Mouse (Mus musculus) heart, embryonic 15.5 days (tissue): ENCODE data around the gene Mb. TPM values are rescaled to one million over a fixed set of nuclear protein-coding genes. Genes with fewer than 3 reads are reported as not detected.

ENCODE experiments used
- ATAC-seq: fragments of 200-750 bp; cut with Nextera tagmentation; replicated peaks from 2 replicates; pipeline ENCODE4 v1.8.0; 2017; ENCODE audit warnings: low read depth, moderate TSS enrichment; ENCODE audit not compliant: insufficient number of reproducible peaks, insufficient read depth, low FRiP score
- H3K27ac ChIP-seq: fragments of 300-500 bp; sonication (generic); 2 replicates; pipeline ENCODE4 v1.5.1; 2015; ENCODE audit warnings: mild to moderate bottlenecking, inconsistent platforms
- H3K27me3 ChIP-seq: fragments of 300-500 bp; sonication (generic); 2 replicates; pipeline ENCODE4 v1.6.1; 2015; ENCODE audit warnings: inconsistent platforms
- H3K36me3 ChIP-seq: fragments of 300-500 bp; sonication (generic); 2 replicates; pipeline ENCODE4 v1.6.1; 2015; ENCODE audit warnings: mild to moderate bottlenecking, inconsistent platforms
- H3K4me1 ChIP-seq: fragments of 300-500 bp; sonication (generic); replicated peaks from 2 replicates; pipeline ENCODE4 v1.6.1; 2015; ENCODE audit warnings: inconsistent platforms
- H3K4me2 ChIP-seq: fragments of 300-500 bp; sonication (generic); 2 replicates; pipeline ENCODE4 v1.6.1; 2015; ENCODE audit warnings: inconsistent platforms, mild to moderate bottlenecking, moderate library complexity
- H3K4me3 ChIP-seq: fragments of 300-500 bp; sonication (generic); 2 replicates; pipeline ENCODE4 v1.5.1; 2015; ENCODE audit warnings: mild to moderate bottlenecking, inconsistent platforms
- H3K9ac ChIP-seq: fragments of 300-500 bp; sonication (generic); 2 replicates; pipeline ENCODE4 v1.6.1; 2015; ENCODE audit warnings: mild to moderate bottlenecking, inconsistent platforms
- H3K9me3 ChIP-seq: fragments of 300-500 bp; sonication (generic); replicated peaks from 2 replicates; pipeline ENCODE4 v1.6.1; 2016; ENCODE audit warnings: inconsistent platforms
- WGBS: fragments of 180-500 bp; shearing (Covaris S2); methylation state at CpG from one replicate; pipeline ENCODE4 v1.1.7; 2015; ENCODE audit warnings: mixed read lengths; 5-methylcytosine and 5-hydroxymethylcytosine counted together
- polyA plus RNA-seq: library from polyadenylated mRNA; unstranded; fragments of >200 nt; fragmentation: Nextera tagmentation; extraction: Ambion mirVana; gene quantifications from 2 replicates; pipeline ENCODE4 v1.2.1, GENCODE M21; 2015

Mb gene
- polyA plus RNA-seq, 1 experiment from 2014 or later = 844 TPM

GRCm38 (mm10) chr15:76976619-76977018, 73.9 kb downstream of the Mb start:
- no peak for ATAC-seq
- WGBS = 68% methylated on average over 5 of the region's 5 CpGs

GRCm38 (mm10) chr15:76973855-76974651, 76.4 kb downstream of the Mb start:
- no peaks in the 10 kb centered on the region for H3K9me3 ChIP-seq
- 6% methylated on average over 28 of the region's 31 CpGs for WGBS
- H3K36me3 ChIP-seq = no peaks in the 10 kb centered on the region

More at GRCm38 (mm10) chr15:76976619-76977018, 73.9 kb downstream of the Mb start:
- H3K9ac ChIP-seq = no peak overlapping the region
- no peaks in the 10 kb centered on the region for H3K36me3 ChIP-seq
- H3K4me1 ChIP-seq = peaks cover 6% of the 10 kb centered on the region
- no peaks in the 10 kb centered on the region for H3K27me3 ChIP-seq
- H3K4me3 ChIP-seq = no peak overlapping the region
- H3K9me3 ChIP-seq = no peaks in the 10 kb centered on the region
- no peak overlapping the region for H3K4me2 ChIP-seq
- H3K27ac ChIP-seq = no peak overlapping the region

GRCm38 (mm10) chr15:76973272-76973854, 77.1 kb downstream of the Mb start:
- no peaks in the 10 kb centered on the region for H3K27me3 ChIP-seq
- peak overlapping the region; percentile 76 for H3K4me2 ChIP-seq
- H3K4me1 ChIP-seq = peaks cover 6% of the 10 kb centered on the region
- ATAC-seq = peak; percentile 14; the same call in 1 of the 2 replicates
- no peaks in the 10 kb centered on the region for H3K9me3 ChIP-seq
- H3K9ac ChIP-seq = no peak overlapping the region
- H3K36me3 ChIP-seq = no peaks in the 10 kb centered on the region
- peak overlapping the region; percentile 69 for H3K4me3 ChIP-seq
- H3K27ac ChIP-seq = no peak overlapping the region
- WGBS = 25% methylated on average over 8 of the region's 8 CpGs

More at GRCm38 (mm10) chr15:76973855-76974651, 76.4 kb downstream of the Mb start:
- no peaks in the 10 kb centered on the region for H3K27me3 ChIP-seq
- peak overlapping the region; percentile 69 for H3K4me3 ChIP-seq
- H3K4me1 ChIP-seq = peaks cover 6% of the 10 kb centered on the region
- peak overlapping the region; percentile 80 for H3K27ac ChIP-seq
- peak overlapping the region; percentile 79 for H3K9ac ChIP-seq
- H3K4me2 ChIP-seq = peak overlapping the region; percentile 76
- peak; percentile 73 for ATAC-seq

GRCm38 (mm10) chr15:76972661-76973060, 77.8 kb downstream of the Mb start:
- Histone ChIP-seq H3K4me3 (no peak overlapping the region), H3K9ac (no peak overlapping the region), H3K27me3 (no peaks in the 10 kb centered on the region), H3K4me1 (peaks cover 6% of the 10 kb centered on the region), H3K36me3 (no peaks in the 10 kb centered on the region), H3K4me2 (no peak overlapping the region), H3K9me3 (no peaks in the 10 kb centered on the region), H3K27ac (no peak overlapping the region)
- ATAC-seq = no peak
- WGBS = 69% methylated on average over 4 of the region's 4 CpGs

Other genes starting within 250 kb of the Mb start
- gene Zfp251, start 179.2 kb downstream of the Mb start, polyA plus RNA-seq = 15.3 and 18.5 TPM in 2 replicates
- 3.8 and 4.3 TPM in 2 replicates for gene Zfp7, start 171.4 kb downstream of the Mb start, polyA plus RNA-seq
- not detected in 2 replicates for gene Gm49527, start 171.3 kb downstream of the Mb start, polyA plus RNA-seq
- gene Zfp647, start 125.2 kb downstream of the Mb start, polyA plus RNA-seq = 6.0 and 6.9 TPM in 2 replicates
- gene 1110038F14Rik, start 102.2 kb downstream of the Mb start, polyA plus RNA-seq = 39.4 and 42.5 TPM in 2 replicates
- 0.19 and 0.26 TPM in 2 replicates for gene Apol6, start 5.9 kb downstream of the Mb start, polyA plus RNA-seq